Mouse (Mus musculus) heart, embryonic 11.5 days (tissue): Measurements from ENCODE around the gene Fam107a. TPM values are rescaled to one million over a fixed set of nuclear protein-coding genes. Genes with fewer than 3 reads are reported as not detected.

Experiments
- ATAC-seq: fragments of 200-750 bp; cut with Nextera tagmentation; replicated peaks from 2 replicates; pipeline ENCODE4 v1.8.0; 2017; ENCODE audit warnings: moderate library complexity; ENCODE audit not compliant: insufficient number of reproducible peaks, low FRiP score, low TSS enrichment
- H3K27ac ChIP-seq: fragments of 300-500 bp; sonication (generic); 2 replicates; pipeline ENCODE4 v1.5.1; 2014; ENCODE audit warnings: mild to moderate bottlenecking, low read depth, low read length
- H3K27me3 ChIP-seq: fragments of 300-500 bp; sonication (generic); 2 replicates; pipeline ENCODE4 v1.6.1; 2014; ENCODE audit warnings: mild to moderate bottlenecking, low read length, mixed read lengths; ENCODE audit not compliant: control insufficient read depth, insufficient read depth
- H3K36me3 ChIP-seq: fragments of 300-500 bp; sonication (generic); 2 replicates; pipeline ENCODE4 v1.6.1; 2014; ENCODE audit warnings: mild to moderate bottlenecking, low read length, moderate library complexity, mixed read lengths; ENCODE audit not compliant: control insufficient read depth, insufficient read depth
- H3K4me1 ChIP-seq: fragments of 300-500 bp; sonication (generic); 2 replicates; pipeline ENCODE4 v1.6.1; 2014; ENCODE audit warnings: low read length; ENCODE audit not compliant: control insufficient read depth, insufficient read depth
- H3K4me2 ChIP-seq: fragments of 300-500 bp; sonication (generic); 2 replicates; pipeline ENCODE4 v1.6.1; 2014; ENCODE audit warnings: mild to moderate bottlenecking, moderate library complexity
- H3K4me3 ChIP-seq: fragments of 300-500 bp; sonication (generic); 2 replicates; pipeline ENCODE4 v1.5.1; 2014; ENCODE audit warnings: low read depth, low read length
- H3K9ac ChIP-seq: fragments of 300-500 bp; sonication (generic); 2 replicates; pipeline ENCODE4 v1.6.1; 2014; ENCODE audit warnings: mild to moderate bottlenecking, low read depth, low read length, moderate library complexity
- H3K9me3 ChIP-seq: fragments of 300-500 bp; sonication (generic); replicated peaks from 2 replicates; pipeline ENCODE4 v1.6.1; 2016; ENCODE audit warnings: low read length; ENCODE audit not compliant: control insufficient read depth
- WGBS: fragments of 180-500 bp; shearing (Covaris S2); extraction: QIAGEN DNeasy Blood & Tissue Kit; methylation state at CpG from one replicate; pipeline ENCODE4 v1.1.7; 2014; ENCODE audit not compliant: insufficient replicate concordance; 5-methylcytosine and 5-hydroxymethylcytosine counted together
- polyA plus RNA-seq: library from polyadenylated mRNA; unstranded; fragments of >200 nt; fragmentation: Nextera tagmentation; extraction: Ambion mirVana; gene quantifications from 2 replicates; pipeline ENCODE4 v1.2.1, GENCODE M21; 2014

Fam107a gene
- 0.23 and 0.30 TPM in 2 replicates for polyA plus RNA-seq

- Histone ChIP-seq H3K4me2 (peak within 1 kb of the TSS; percentile 68), H3K4me3 (peak within 1 kb of the TSS; percentile 41), H3K36me3 (no peaks in the 10 kb centered on the region), H3K27me3 (peaks cover 32% of the 10 kb centered on the region), H3K4me1 (peaks cover 10% of the 10 kb centered on the region), H3K9me3 (no peaks in the 10 kb centered on the region), H3K9ac (0 out of 2 replicates have a peak within 1 kb of the TSS, but pooled peaks have one; percentile 22), H3K27ac (no peak within 1 kb of the TSS)
- ATAC-seq = peak; percentile 64
- WGBS = 9% methylated on average over 36 of the region's 41 CpGs
Measured at GRCm38 (mm10) chr14:8317194-8318097, at the start of gene Fam107a. Gene Fam107a (minus strand): TSS chr14:8318023.

- H3K9ac ChIP-seq = no peak overlapping the region
- ATAC-seq = no peak
- H3K4me1 ChIP-seq = peaks cover 2% of the 10 kb centered on the region; the same call in 1 of the 2 replicates
- no peak overlapping the region for H3K27ac ChIP-seq
- no peaks in the 10 kb centered on the region for H3K9me3 ChIP-seq
- 10% methylated on average over 1 of the region's 1 CpGs for WGBS
- H3K36me3 ChIP-seq = no peaks in the 10 kb centered on the region
- no peaks in the 10 kb centered on the region for H3K27me3 ChIP-seq
- H3K4me2 ChIP-seq = no peak overlapping the region
- no peak overlapping the region for H3K4me3 ChIP-seq
Measured at GRCm38 (mm10) chr14:8367121-8367520, 49.3 kb upstream of the Fam107a start.

- Histone ChIP-seq H3K9me3 (no peaks in the 10 kb centered on the region), H3K9ac (no peak overlapping the region), H3K4me1 (peaks cover 2% of the 10 kb centered on the region; the same call in 1 of the 2 replicates), H3K4me2 (no peak overlapping the region), H3K27ac (no peak overlapping the region), H3K4me3 (no peak overlapping the region), H3K36me3 (no peaks in the 10 kb centered on the region), H3K27me3 (no peaks in the 10 kb centered on the region)
- ATAC-seq = no peak
- WGBS = 80% methylated on average over 6 of the region's 6 CpGs
Measured at GRCm38 (mm10) chr14:8365833-8366232, 48.0 kb upstream of the Fam107a start.

GRCm38 (mm10) chr14:8356836-8357235, 39.0 kb upstream of the Fam107a start:
- no peak overlapping the region for H3K4me2 ChIP-seq
- no peaks in the 10 kb centered on the region for H3K4me1 ChIP-seq
- ATAC-seq = no peak
- H3K9ac ChIP-seq = no peak overlapping the region
- 68% methylated on average over 9 of the region's 9 CpGs for WGBS
- H3K27me3 ChIP-seq = no peaks in the 10 kb centered on the region
- no peaks in the 10 kb centered on the region for H3K9me3 ChIP-seq
- no peaks in the 10 kb centered on the region for H3K36me3 ChIP-seq
- H3K4me3 ChIP-seq = no peak overlapping the region
- H3K27ac ChIP-seq = no peak overlapping the region

GRCm38 (mm10) chr14:8355999-8356501, 38.2 kb upstream of the Fam107a start:
- no peak for ATAC-seq
- H3K27ac ChIP-seq = no peak overlapping the region

GRCm38 (mm10) chr14:8348927-8349326, 31.1 kb upstream of the Fam107a start:
- WGBS = 66% methylated on average over 9 of the region's 9 CpGs
- H3K4me3 ChIP-seq = no peak overlapping the region
- H3K36me3 ChIP-seq = no peaks in the 10 kb centered on the region
- no peaks in the 10 kb centered on the region for H3K27me3 ChIP-seq
- H3K27ac ChIP-seq = no peak overlapping the region
- no peaks in the 10 kb centered on the region for H3K9me3 ChIP-seq
- no peak overlapping the region for H3K9ac ChIP-seq
- ATAC-seq = no peak
- H3K4me2 ChIP-seq = no peak overlapping the region
- H3K4me1 ChIP-seq = no peaks in the 10 kb centered on the region

More at GRCm38 (mm10) chr14:8355999-8356501, 38.2 kb upstream of the Fam107a start:
- WGBS = 39% methylated on average over 6 of the region's 6 CpGs
- H3K27me3 ChIP-seq = no peaks in the 10 kb centered on the region
- no peak overlapping the region for H3K4me3 ChIP-seq
- H3K36me3 ChIP-seq = no peaks in the 10 kb centered on the region
- no peaks in the 10 kb centered on the region for H3K4me1 ChIP-seq
- no peak overlapping the region for H3K4me2 ChIP-seq
- no peak overlapping the region for H3K9ac ChIP-seq
- H3K9me3 ChIP-seq = no peaks in the 10 kb centered on the region

- Histone ChIP-seq H3K9ac (no peak overlapping the region), H3K4me2 (no peak overlapping the region), H3K4me3 (no peak overlapping the region), H3K4me1 (no peaks in the 10 kb centered on the region), H3K36me3 (no peaks in the 10 kb centered on the region), H3K9me3 (no peaks in the 10 kb centered on the region), H3K27ac (no peak overlapping the region), H3K27me3 (no peaks in the 10 kb centered on the region)
- 19% methylated on average over 7 of the region's 7 CpGs for WGBS
- 0 out of 2 replicates have a peak, but pooled peaks have one; percentile 37 for ATAC-seq
Measured at GRCm38 (mm10) chr14:8346255-8346997, 28.6 kb upstream of the Fam107a start.

- WGBS = 54% methylated on average over 4 of the region's 4 CpGs
- Histone ChIP-seq H3K27me3 (no peaks in the 10 kb centered on the region), H3K4me3 (no peak overlapping the region)
Measured at GRCm38 (mm10) chr14:8345566-8345965, 27.7 kb upstream of the Fam107a start.

More at GRCm38 (mm10) chr14:8345566-8345965, 27.7 kb upstream of the Fam107a start:
- Histone ChIP-seq H3K36me3 (no peaks in the 10 kb centered on the region), H3K9ac (no peak overlapping the region), H3K27ac (no peak overlapping the region), H3K4me2 (no peak overlapping the region), H3K4me1 (no peaks in the 10 kb centered on the region), H3K9me3 (no peaks in the 10 kb centered on the region)
- no peak for ATAC-seq
